Mouse (Mus musculus) kidney, postnatal 25 days (tissue): ENCODE results near the gene Ryr3.

Experiments
- DNase-seq, 2 experiments: peaks; one replicate each; pipeline ENCODE4 v3.0.0; 2021; ENCODE audit warnings: mixed read lengths in 2 of 2

Gene Ryr3

GRCm38 (mm10) chr2:112625156-112625555, 591.7 kb downstream of the Ryr3 start:
- no peak for DNase-seq

DNA sequence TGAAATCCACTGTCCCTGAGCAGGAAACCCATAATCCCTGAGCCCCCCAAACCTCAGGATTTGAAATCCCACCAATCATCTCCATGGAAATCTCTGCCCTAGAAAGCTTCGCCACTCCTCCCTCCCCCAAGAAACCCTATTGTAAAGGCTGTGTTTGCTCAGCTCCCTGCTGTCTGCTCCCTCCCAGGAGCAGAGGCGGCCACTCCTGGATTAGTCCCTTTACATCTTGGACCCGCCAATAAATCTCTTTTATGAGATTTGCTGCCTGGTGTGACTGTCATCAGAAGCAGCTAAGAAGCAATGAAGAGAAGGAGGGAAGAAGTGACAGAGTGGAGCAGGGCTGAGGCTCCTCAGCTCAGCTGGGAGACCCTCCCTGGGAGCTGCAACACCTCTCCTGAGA, 599.7 kb downstream of the Ryr3 start:
- DNase-seq, result no peak

DNA sequence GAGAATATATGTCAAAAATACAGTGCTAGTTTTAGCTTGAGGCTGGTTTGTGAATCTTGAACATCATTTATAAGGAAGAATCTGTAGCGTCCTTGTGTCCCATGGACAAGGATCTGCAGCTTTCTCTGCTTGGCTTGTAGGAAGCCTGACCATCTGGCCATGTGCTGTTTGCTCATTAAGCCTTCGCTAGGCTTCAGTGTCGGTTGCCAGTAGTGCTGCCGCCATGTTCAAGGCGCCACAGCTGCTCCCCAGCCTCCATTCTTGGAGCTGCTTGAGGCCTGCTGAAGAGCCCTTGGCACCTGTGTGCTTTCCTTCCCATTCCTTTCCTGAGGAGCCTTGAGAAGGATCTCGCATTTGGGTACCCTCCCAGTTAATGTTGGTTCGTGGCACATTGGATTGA, 602.5 kb downstream of the Ryr3 start:
- DNase-seq, result no peak

DNA sequence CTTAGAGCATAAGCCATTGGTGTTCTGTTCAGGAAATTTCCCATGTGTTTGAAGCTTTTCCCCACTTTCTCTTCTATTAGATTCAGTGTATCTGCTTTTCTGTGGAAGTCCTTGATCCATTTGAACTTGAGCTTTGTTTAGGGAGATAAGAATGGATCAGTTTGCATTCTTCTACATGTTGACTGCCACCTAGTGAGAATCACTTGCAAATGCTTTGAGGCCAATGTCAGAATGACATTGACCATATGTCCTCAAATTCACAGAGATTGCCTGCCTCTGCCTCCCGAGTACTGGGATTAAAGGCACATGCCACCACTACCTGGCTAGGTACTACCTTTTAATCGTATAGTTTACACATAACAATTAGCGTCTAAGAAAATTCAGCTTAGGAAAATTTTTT, 604.3 kb downstream of the Ryr3 start:
- DNase-seq, result no peak

DNA sequence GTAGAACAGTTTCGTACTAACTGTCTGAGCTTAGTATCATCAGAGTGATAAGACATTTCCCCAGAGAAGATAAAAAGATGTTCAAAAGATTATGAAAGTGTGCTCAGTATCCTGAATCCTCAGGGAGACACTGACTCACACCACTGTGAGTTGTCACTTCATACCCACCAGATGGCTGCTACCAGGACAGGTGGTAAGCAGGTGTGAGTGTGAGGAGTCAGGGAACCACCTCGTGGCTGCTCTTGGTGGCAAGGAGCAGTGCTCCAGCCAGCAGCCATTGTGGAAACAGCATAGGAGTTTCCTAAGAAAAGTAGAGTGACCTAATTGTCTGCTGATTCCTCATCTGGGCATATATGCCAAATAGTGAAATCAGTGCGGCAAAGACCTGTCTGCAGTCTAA, 610.4 kb downstream of the Ryr3 start:
- DNase-seq, result no peak

DNA sequence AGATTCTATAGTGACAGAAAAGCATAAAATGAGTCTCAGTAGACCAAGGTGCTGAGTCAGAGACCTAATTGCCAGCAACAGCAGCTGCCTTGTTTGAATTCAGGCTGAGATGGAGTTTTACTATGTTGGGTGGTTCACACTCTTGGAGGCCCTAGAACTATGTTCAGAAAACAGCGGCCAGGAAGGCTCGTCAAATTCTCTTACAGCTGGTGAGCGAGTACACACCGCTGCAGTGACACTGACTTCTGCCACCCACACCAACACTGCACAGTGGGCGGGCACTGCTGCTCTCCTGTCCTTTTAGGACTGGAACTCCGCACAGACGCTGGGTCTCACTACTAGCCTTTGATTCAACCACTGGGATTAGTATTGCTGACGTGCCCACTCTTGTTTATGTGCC, 614.4 kb downstream of the Ryr3 start:
- no peak for DNase-seq

GRCm38 (mm10) chr2:112600222-112600621, 616.7 kb downstream of the Ryr3 start:
- no peak for DNase-seq

DNA sequence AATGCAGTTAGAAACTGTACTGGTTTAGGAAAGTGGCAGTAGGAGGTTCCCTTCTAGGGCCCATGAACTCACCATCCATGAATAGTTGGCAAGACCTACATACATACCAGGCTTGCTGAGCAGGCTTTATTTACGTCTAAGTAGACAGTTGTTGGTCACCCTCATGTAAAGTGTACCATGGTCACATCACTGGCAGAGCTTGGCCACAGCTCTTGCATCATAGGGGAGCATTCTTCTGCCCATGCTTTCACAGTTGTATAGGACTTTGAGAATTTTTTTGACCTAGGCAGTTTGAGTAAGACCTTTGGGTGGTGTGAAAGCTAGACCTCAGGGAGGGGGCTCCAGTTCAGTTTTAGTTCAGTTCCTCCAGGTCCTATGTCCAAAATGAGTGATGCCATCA, 619.8 kb downstream of the Ryr3 start:
- DNase-seq, result no peak

DNA sequence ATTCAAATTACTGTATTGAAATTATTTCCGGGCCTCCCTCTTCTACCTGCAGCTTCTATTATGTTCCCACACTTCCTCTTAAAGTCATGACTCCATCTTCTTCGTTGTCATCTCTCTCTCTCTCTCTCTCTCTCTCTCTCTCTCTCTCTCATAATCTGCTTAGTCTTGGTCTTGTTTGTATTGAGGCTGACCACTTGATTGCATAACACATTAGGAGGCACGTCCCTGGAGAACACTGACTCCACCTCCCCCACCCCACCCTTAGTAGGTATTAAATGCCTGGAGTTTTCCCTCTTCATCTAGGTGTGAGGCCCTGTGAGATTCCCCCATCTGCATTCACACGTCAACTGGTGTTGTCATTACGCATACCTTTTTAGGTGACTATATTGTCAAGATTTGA, 620.5 kb downstream of the Ryr3 start:
- no peak for DNase-seq

DNA sequence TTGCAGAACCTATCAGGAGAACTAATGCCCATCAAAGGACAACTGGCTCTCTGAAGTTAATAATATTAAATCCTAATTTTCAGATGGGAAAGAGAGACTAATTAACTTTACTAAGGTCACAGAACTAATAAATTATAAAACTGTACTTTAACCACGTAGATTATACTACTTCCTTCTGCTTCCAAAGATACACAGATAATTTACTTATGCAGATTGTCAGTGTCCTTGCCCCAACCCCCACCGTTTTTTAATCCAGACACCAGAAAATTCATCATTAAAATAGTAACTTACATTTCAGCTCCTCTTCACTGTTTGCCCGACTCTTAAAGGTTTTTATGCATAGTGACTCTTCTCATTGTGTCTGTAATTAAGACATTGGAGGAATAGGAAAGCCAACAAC, 621.1 kb downstream of the Ryr3 start:
- no peak for DNase-seq

GRCm38 (mm10) chr2:112593781-112594180, 623.1 kb downstream of the Ryr3 start:
- no peak for DNase-seq

DNA sequence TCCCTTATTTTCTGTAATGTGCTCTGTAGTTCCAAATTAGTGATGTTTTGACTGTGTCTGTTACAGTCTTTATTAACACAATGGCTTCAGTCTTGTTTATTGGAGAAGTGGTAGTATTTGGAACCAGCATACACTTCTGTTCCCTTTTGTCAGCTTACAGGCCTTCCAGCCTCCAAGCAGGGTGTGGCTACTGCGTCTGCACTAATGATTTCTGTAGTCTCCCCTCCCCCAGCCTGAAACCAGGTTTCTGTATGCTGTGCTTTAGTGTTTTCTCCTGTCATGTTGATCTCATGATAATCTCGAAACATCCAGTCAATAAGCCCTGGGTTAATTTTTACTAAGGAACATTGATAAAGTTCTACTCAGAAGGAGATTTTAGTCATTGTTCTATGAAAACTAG, 623.6 kb downstream of the Ryr3 start:
- no peak for DNase-seq

DNA sequence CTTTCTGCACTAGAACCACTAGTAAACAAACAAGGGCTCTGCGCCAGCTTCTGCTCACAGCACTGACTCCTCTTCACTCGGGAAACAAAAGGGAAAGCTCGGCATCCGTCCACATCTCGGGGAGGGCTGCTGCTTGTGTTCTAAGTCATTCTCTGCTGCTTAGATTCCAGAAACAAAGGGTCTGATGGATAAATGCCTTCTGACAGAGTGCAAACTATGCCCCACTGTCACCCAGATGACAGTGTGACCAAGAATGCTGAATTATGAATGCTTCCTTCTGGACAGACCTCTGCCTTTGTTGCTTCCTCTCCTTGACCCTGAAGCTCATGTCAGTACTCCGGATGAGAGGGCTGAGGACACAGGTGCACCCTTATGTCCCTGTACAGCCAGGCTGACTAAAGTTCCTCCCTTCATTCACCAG, 625.4 kb downstream of the Ryr3 start:
- peak; percentile 60 to 68 for DNase-seq

- DNase-seq, result no peak
These were observed 625.9 kb downstream of the Ryr3 start for GRCm38 (mm10) chr2:112590985-112591384.
